Mouse (Mus musculus) ES-Bruce4 (cell line): Measurements from ENCODE around the gene Stx19. TPM values are rescaled to one million over a fixed set of nuclear protein-coding genes. Genes with fewer than 3 reads are reported as not detected.
A peak's percentile ranks its signal among the peaks of the same experiment; 100 is the strongest.

ENCODE experiments used
- H3K27ac ChIP-seq: 2 replicates; pipeline ENCODE4 v1.5.1; 2012; ENCODE audit warnings: low read length, inconsistent platforms; ENCODE audit not compliant: insufficient read depth
- H3K27me3 ChIP-seq: 2 replicates; pipeline ENCODE4 v1.6.1; 2012; ENCODE audit warnings: mild to moderate bottlenecking, low read length, inconsistent platforms; ENCODE audit not compliant: control insufficient read depth, poor library complexity, insufficient read depth, severe bottlenecking
- H3K36me3 ChIP-seq: 2 replicates; pipeline ENCODE4 v1.6.1; 2012; ENCODE audit warnings: inconsistent platforms, mild to moderate bottlenecking, low read length, moderate library complexity; ENCODE audit not compliant: control insufficient read depth, poor library complexity, insufficient read depth, severe bottlenecking
- H3K4me1 ChIP-seq: one replicate; pipeline ENCODE4 v1.8.1; 2011; ENCODE audit warnings: low read length; ENCODE audit not compliant: control insufficient read depth, insufficient read depth
- H3K4me3 ChIP-seq: 2 replicates; pipeline ENCODE4 v1.5.1; 2011; ENCODE audit warnings: low read depth, mild to moderate bottlenecking, low read length
- H3K9ac ChIP-seq: 2 replicates; pipeline ENCODE4 v1.6.1; 2012; ENCODE audit warnings: low read depth, mild to moderate bottlenecking, inconsistent platforms; ENCODE audit not compliant: poor library complexity, severe bottlenecking
- H3K9me3 ChIP-seq: replicated peaks from 2 replicates; pipeline ENCODE4 v1.6.1; 2012; ENCODE audit warnings: mild to moderate bottlenecking, low read length, inconsistent platforms; ENCODE audit not compliant: control insufficient read depth, poor library complexity, insufficient read depth, severe bottlenecking
- CTCF ChIP-seq: IDR thresholded peaks from one replicate; pipeline ENCODE4 v1.8.1; 2011; ENCODE audit warnings: low read depth, low read length
- EP300 ChIP-seq: IDR thresholded peaks from 2 replicates; pipeline ENCODE4 v1.6.1; 2011; ENCODE audit warnings: low read depth, low read length; ENCODE audit not compliant: insufficient read depth
- POLR2A ChIP-seq: IDR thresholded peaks from one replicate; pipeline ENCODE4 v1.8.1; 2011; ENCODE audit warnings: low read length; ENCODE audit not compliant: insufficient read depth
- polyA plus RNA-seq: library from polyadenylated mRNA; stranded (reverse); fragments of >200 nt; gene quantifications from 2 replicates; pipeline ENCODE4 v1.2.4, GENCODE M21; 2011; ENCODE audit warnings: low read depth; ENCODE audit not compliant: missing spikeins, insufficient read depth, insufficient read length

Gene Stx19
- polyA plus RNA-seq, 1 experiment: not detected

DNA sequence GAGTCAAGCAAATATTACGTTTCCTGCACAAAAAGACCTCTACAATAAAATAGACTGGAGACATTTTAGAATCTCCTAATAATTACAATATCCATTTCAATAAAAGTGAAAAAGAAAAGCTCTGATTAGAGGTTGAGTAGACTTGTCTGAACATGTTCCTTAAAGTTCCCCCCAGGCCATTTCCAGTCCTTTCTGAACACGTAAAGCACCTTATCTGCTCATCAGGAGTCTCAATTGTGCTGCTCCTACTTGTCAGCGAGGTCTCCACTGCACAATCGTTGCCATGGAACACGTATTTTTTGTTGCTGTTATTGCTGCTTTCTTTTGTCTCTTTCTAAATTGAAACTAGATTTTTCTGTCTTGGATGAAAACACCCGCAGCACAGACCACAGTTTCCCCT is 47.0 kb downstream of the Stx19 start:
- H3K36me3 ChIP-seq: no peaks in the 10 kb centered on the region
- H3K9ac ChIP-seq: no peak overlapping the region
- H3K27ac ChIP-seq: peak overlapping the region; percentile 20; the same call in 1 of the 2 replicates
- no peaks in the 10 kb centered on the region for H3K4me1 ChIP-seq
- TF ChIP-seq EP300: no peak
- TF ChIP-seq POLR2A: no peak
- no peak for TF ChIP-seq CTCF
- H3K4me3 ChIP-seq: no peak overlapping the region
- no peaks in the 10 kb centered on the region for H3K9me3 ChIP-seq
- no peaks in the 10 kb centered on the region for H3K27me3 ChIP-seq

DNA sequence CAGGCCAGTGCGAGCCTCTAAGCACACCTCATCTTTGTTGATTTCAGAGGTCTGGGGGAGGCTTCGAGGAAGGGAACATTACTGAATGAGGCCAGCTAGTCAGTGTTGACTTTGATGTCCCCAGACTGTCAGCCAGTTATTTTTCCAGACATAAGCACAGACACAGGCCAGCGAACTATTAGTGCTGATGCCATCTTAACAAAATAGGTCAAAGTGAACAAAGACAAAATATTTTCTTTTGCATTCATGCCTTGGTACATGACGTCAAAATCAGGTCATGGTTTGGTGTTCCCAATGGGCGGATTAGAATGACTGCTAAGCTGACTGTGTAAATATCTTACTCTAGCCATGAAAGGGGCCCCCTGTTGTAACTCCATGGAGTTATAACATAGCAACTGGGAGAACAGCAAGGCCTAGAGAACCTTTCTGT is 58.2 kb downstream of the Stx19 start:
- no peak overlapping the region for H3K27ac ChIP-seq
- H3K9me3 ChIP-seq: peaks cover 16% of the 10 kb centered on the region
- H3K36me3 ChIP-seq: no peaks in the 10 kb centered on the region
- no peaks in the 10 kb centered on the region for H3K27me3 ChIP-seq
- no peak overlapping the region for H3K9ac ChIP-seq
- TF ChIP-seq EP300: no peak
- no peak for TF ChIP-seq CTCF
- TF ChIP-seq POLR2A: no peak
- H3K4me1 ChIP-seq: peaks cover 1% of the 10 kb centered on the region
- no peak overlapping the region for H3K4me3 ChIP-seq

DNA sequence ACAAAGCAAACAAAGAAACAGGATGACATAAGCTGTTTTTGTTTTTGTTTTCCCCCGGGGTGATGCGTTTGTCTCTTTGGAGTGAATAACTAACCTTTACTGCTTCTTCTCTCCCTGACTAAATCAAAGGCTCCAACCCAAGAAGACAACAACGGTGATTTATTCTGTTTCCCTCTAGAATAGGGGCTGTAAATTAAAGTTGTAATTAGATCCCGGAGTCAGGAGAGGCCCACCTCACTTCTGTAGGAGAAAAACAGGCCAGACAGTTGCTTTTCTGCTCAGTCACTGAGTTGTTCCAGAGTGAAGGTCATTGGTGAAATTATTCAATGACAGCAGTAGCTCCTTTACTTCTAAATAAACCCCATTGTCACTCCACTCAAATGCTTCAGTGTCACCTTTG is 58.7 kb downstream of the Stx19 start:
- no peak overlapping the region for H3K9ac ChIP-seq
- H3K27ac ChIP-seq: no peak overlapping the region
- no peaks in the 10 kb centered on the region for H3K27me3 ChIP-seq
- no peak overlapping the region for H3K4me3 ChIP-seq
- H3K9me3 ChIP-seq: peaks cover 16% of the 10 kb centered on the region
- no peaks in the 10 kb centered on the region for H3K36me3 ChIP-seq
- H3K4me1 ChIP-seq: peaks cover 1% of the 10 kb centered on the region
- TF ChIP-seq CTCF: no peak
- no peak for TF ChIP-seq POLR2A
- TF ChIP-seq EP300: no peak

Other genes starting within 250 kb of the Stx19 start
- 6.8 and 7.3 TPM in 2 replicates for gene Nsun3, start 27.9 kb upstream of the Stx19 start, polyA plus RNA-seq
- gene Arl13b, start 32.4 kb downstream of the Stx19 start, polyA plus RNA-seq: 22.9 and 34.9 TPM in 2 replicates
- 18.0 TPM in 2 replicates for gene Pros1, start 39.6 kb downstream of the Stx19 start, polyA plus RNA-seq